ENCODE assay signal across 9 mouse cellular contexts in the genomic region with DNA sequence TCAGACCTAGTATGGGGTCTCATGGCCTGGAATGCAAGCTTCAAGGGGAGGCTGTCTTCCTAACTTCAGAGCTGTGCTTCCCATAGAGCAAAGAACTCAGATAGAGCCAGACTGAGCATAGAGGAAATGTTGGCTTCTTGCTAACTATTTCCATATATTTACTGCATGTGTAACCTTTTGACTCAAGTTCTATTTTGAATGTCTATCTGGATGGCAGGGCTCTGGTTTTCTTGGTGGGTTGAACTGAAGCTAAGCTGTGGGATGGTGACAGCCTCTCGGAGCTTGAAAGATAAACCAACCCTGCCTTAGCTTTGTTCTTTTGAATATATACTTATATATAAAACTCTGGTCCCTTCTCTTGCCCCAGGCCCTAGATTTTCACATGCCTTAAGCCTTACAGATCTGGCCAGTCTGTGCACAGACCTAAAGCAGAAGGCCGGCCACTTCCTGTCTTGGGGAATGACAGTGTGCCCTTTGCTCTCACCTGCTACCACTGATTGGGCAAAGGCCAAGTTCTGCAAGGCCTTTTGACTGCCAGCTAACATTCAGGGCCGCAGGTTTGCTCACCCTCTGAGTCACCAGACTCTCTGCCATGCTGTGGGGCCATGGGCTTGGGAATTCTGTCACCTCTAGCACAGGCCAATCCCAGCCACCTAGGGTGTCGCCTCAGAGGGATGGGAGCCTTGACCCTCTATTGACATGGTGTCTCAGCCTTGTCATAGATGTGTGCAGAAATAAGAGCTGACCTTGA. TPM values are rescaled to one million over a fixed set of nuclear protein-coding genes. Genes with fewer than 3 reads are reported as not detected.
DNase-seq lines count a peak whose midpoint lies in the region; ATAC-seq and TF ChIP-seq lines count a peak whose summit lies in the region.
"Had no signal": no experiment of that assay in that cellular context is flagged by ENCODE, and none has a peak within 500 bp of the region (broad histone marks: within the 10 kb centered on the region; RNA-seq: fewer than 3 reads in every experiment).

No protein-coding gene starts in this region.

- no peak for TF ChIP-seq EP300 in stomach, postnatal 0 days (optimal IDR thresholded peaks at IDR 0.05)

- no peak overlapping the region for H3K9ac ChIP-seq in limb, embryonic 13.5 days
- H3K9ac ChIP-seq in stomach, postnatal 0 days (ENCODE audit: low read length) = peak overlapping the region; percentile 27; the same call in 1 of the 2 replicates

- no peaks in the 10 kb centered on the region for H3K9me3 ChIP-seq in limb, embryonic 13.5 days
- no peaks in the 10 kb centered on the region for H3K9me3 ChIP-seq in stomach, postnatal 0 days (ENCODE audit: control insufficient read depth, low read length)

- WGBS in spleen, adult 2 months = 75% methylated on average over 4 of the region's 4 CpGs
- 74% methylated on average over 4 of the region's 4 CpGs for WGBS in limb, embryonic 13.5 days
- WGBS in stomach, postnatal 0 days = 31% methylated on average over 4 of the region's 4 CpGs

- no peak for ATAC-seq in limb, embryonic 13.5 days (ENCODE audit: low FRiP score, low read depth)
- peak; percentile 82 for ATAC-seq in stomach, postnatal 0 days (ENCODE audit: low FRiP score, low TSS enrichment)

- H3K4me1 ChIP-seq in spleen, adult 2 months (ENCODE audit: control insufficient read depth, insufficient read depth, insufficient read length) = peaks cover 53% of the 10 kb centered on the region
- H3K4me1 ChIP-seq in limb, embryonic 13.5 days = peaks cover 39% of the 10 kb centered on the region
- H3K4me1 ChIP-seq in stomach, postnatal 0 days (replicated peaks; ENCODE audit: control insufficient read depth, insufficient read depth) = peaks cover 24% of the 10 kb centered on the region

- DNase-seq in spleen, adult 2 months (ENCODE audit: low read depth in 1 of 2, low spot score in 2 of 2) = no peak
- DNase-seq in spleen, adult 12 weeks (ENCODE audit: low spot score) = no peak
- peak; percentile 51 for DNase-seq in induced T-regulatory cell, adult 2 months (ENCODE audit: low read depth)
- peak; percentile 69 for DNase-seq in stomach, postnatal 0 days (ENCODE audit: low spot score)
- no peak for DNase-seq in embryo, embryonic 9.5 days (ENCODE audit: extremely low spot score)
- no peak for DNase-seq in thymus, postnatal 14 days
- no peak for DNase-seq in ovary, postnatal 14 days (ENCODE audit: low spot score)
- DNase-seq: cerebellum, adult 9-10 months had no signal

- no peak overlapping the region for H3K4me3 ChIP-seq in spleen, adult 2 months (ENCODE audit: extremely low read depth, insufficient read depth, insufficient read length)
- no peak overlapping the region for H3K4me3 ChIP-seq in limb, embryonic 13.5 days
- no peak overlapping the region for H3K4me3 ChIP-seq in stomach, postnatal 0 days (ENCODE audit: low read depth, low read length)

- no peak for TF ChIP-seq POLR2A in spleen, adult 2 months (IDR thresholded peaks at IDR 0.05; ENCODE audit: low read depth, low read length)

- no peak for TF ChIP-seq CTCF in spleen, adult 2 months (IDR thresholded peaks at IDR 0.05; ENCODE audit: extremely low read depth, insufficient read depth, insufficient read length, insufficient replicate concordance)
- no peak for TF ChIP-seq CTCF in stomach, postnatal 0 days (IDR thresholded peaks at IDR 0.05; ENCODE audit: low read depth)

- H3K27ac ChIP-seq in spleen, adult 2 months (ENCODE audit: insufficient read depth, low read length) = peak overlapping the region; percentile 74
- H3K27ac ChIP-seq in limb, embryonic 13.5 days = peak overlapping the region; percentile 65
- H3K27ac ChIP-seq in stomach, postnatal 0 days (replicated peaks) = peak overlapping the region; percentile 91

- no peak overlapping the region for H3K4me2 ChIP-seq in limb, embryonic 13.5 days (replicated peaks)
- no peak overlapping the region; the same call in 1 of the 2 replicates for H3K4me2 ChIP-seq in stomach, postnatal 0 days (replicated peaks; ENCODE audit: low read depth)

- no peaks in the 10 kb centered on the region; the same call in 1 of the 2 replicates for H3K36me3 ChIP-seq in spleen, adult 2 months (ENCODE audit: control insufficient read depth, insufficient read depth, low read length)
- no peaks in the 10 kb centered on the region for H3K36me3 ChIP-seq in limb, embryonic 13.5 days
- H3K36me3 ChIP-seq in stomach, postnatal 0 days (ENCODE audit: control insufficient read depth, insufficient read depth, low read length) = no peaks in the 10 kb centered on the region

- H3K27me3 ChIP-seq in spleen, adult 2 months (ENCODE audit: control insufficient read depth, insufficient read depth, low read length) = no peaks in the 10 kb centered on the region
- no peaks in the 10 kb centered on the region for H3K27me3 ChIP-seq in limb, embryonic 13.5 days
- no peaks in the 10 kb centered on the region for H3K27me3 ChIP-seq in stomach, postnatal 0 days (ENCODE audit: control insufficient read depth, insufficient read depth, low read length)

RNA-seq across cellular contexts. Expression of a gene that starts 35.1 kb away (rescaled TPM):
- polyA plus RNA-seq in spleen, adult 2 months (2012; rRNA removed) = 15.4 and 16.6 TPM in 2 replicates
- 22.2 and 23.7 TPM in 2 replicates for polyA plus RNA-seq in limb, embryonic 13.5 days (2015; fragmentation: Nextera tagmentation; extraction: Ambion mirVana)
- 15.3 and 15.7 TPM in 2 replicates for polyA plus RNA-seq in stomach, postnatal 0 days (2015; fragmentation: Nextera tagmentation; extraction: Ambion mirVana)

Comparison
In these comparisons a context has a peak if more than half of its experiments do, and no peak if none do; other contexts are left out.
1. DNase-seq: peak in induced T-regulatory cell, adult 2 months (single experiment) and stomach, postnatal 0 days (single experiment); none in spleen, adult 2 months (0 of 2), spleen, adult 12 weeks (single experiment), embryo, embryonic 9.5 days (single experiment), thymus, postnatal 14 days (single experiment) and ovary, postnatal 14 days (single experiment).
2. Peak in every context shown above with its lines, with median percentiles within 50 percentile points of each other: H3K27ac ChIP-seq.